ENCODE assay signal across 14 mouse cellular contexts in the genomic region with DNA sequence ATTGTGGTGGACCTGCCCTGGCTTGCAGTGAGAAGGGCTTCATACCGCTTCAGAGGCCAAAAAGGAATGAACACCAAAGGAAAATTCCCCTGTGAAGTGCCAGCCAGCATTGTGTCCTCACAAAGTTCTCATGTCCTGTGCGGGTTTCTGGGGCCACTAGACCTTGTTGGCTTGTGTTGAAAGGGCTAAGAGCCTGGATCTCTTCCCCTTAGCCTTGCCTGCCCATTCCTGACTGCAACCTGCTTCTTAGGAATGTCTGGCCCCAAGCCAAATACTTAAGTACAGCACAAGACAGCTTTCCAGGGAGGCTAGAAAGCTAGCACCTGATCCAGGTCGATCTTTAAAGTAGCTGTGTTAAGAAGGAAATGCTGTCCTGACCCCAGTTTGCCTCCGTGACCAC. TPM values are rescaled to one million over a fixed set of nuclear protein-coding genes. Genes with fewer than 3 reads are reported as not detected.
DNase-seq lines count a peak whose midpoint lies in the region; ATAC-seq lines count a peak whose summit lies in the region.
"Had no signal": no experiment of that assay in that cellular context is flagged by ENCODE, and none has a peak within 500 bp of the region (broad histone marks: within the 10 kb centered on the region; RNA-seq: fewer than 3 reads in every experiment).

No protein-coding gene starts in this region.

- H3K27ac ChIP-seq in limb, embryonic 12.5 days, result 0 out of 2 replicates have a peak overlapping the region, but pooled peaks have one; percentile 8
- no peak overlapping the region for H3K27ac ChIP-seq in limb, embryonic 10.5 days
- H3K27ac ChIP-seq in hindbrain, embryonic 16.5 days (ENCODE audit: low read depth, low read length), result no peak overlapping the region
- no peak overlapping the region for H3K27ac ChIP-seq in hindbrain, embryonic 14.5 days
- H3K27ac ChIP-seq: midbrain, embryonic 10.5 days; neural tube, embryonic 12.5 days had no signal

- H3K9ac ChIP-seq in limb, embryonic 12.5 days (replicated peaks), result no peak overlapping the region
- no peak overlapping the region for H3K9ac ChIP-seq in hindbrain, embryonic 16.5 days (ENCODE audit: low read depth, low read length)
- no peak overlapping the region for H3K9ac ChIP-seq in hindbrain, embryonic 14.5 days
- H3K9ac ChIP-seq: forebrain, postnatal 0 days; neural tube, embryonic 12.5 days had no signal

- H3K36me3 ChIP-seq in limb, embryonic 12.5 days, result peaks cover 100% of the 10 kb centered on the region
- H3K36me3 ChIP-seq in limb, embryonic 10.5 days, result peaks cover 100% of the 10 kb centered on the region
- H3K36me3 ChIP-seq in hindbrain, embryonic 16.5 days (ENCODE audit: control insufficient read depth, insufficient read depth, low read length), result peaks cover 60% of the 10 kb centered on the region
- peaks cover 100% of the 10 kb centered on the region for H3K36me3 ChIP-seq in hindbrain, embryonic 14.5 days (replicated peaks; ENCODE audit: control insufficient read depth, insufficient read depth)

- H3K4me2 ChIP-seq in limb, embryonic 12.5 days, result no peak overlapping the region
- H3K4me2 ChIP-seq in hindbrain, embryonic 16.5 days (ENCODE audit: low read length), result no peak overlapping the region
- H3K4me2 ChIP-seq in hindbrain, embryonic 14.5 days (replicated peaks), result no peak overlapping the region
- H3K4me2 ChIP-seq: liver, embryonic 11.5 days; neural tube, embryonic 12.5 days had no signal

- 73% methylated on average over 4 of the region's 4 CpGs for WGBS in limb, embryonic 12.5 days
- 88% methylated on average over 4 of the region's 4 CpGs for WGBS in limb, embryonic 10.5 days
- WGBS in hindbrain, embryonic 16.5 days, result 79% methylated on average over 4 of the region's 4 CpGs
- WGBS in hindbrain, embryonic 14.5 days, result 90% methylated on average over 4 of the region's 4 CpGs

- H3K4me1 ChIP-seq in limb, embryonic 12.5 days (replicated peaks), result 0 out of 2 replicates have a peak, but pooled peaks cover 5% of the 10 kb centered on the region
- no peaks in the 10 kb centered on the region for H3K4me1 ChIP-seq in limb, embryonic 10.5 days
- no peaks in the 10 kb centered on the region; the same call in 1 of the 2 replicates for H3K4me1 ChIP-seq in hindbrain, embryonic 16.5 days (ENCODE audit: control insufficient read depth, insufficient read depth, low read depth, low read length)
- no peaks in the 10 kb centered on the region for H3K4me1 ChIP-seq in hindbrain, embryonic 14.5 days (replicated peaks; ENCODE audit: control insufficient read depth, insufficient read depth, low read length)
- H3K4me1 ChIP-seq: midbrain, embryonic 10.5 days; neural tube, embryonic 12.5 days had no signal

- no peak overlapping the region for H3K4me3 ChIP-seq in limb, embryonic 12.5 days (replicated peaks)
- H3K4me3 ChIP-seq in limb, embryonic 10.5 days, result no peak overlapping the region
- no peak overlapping the region for H3K4me3 ChIP-seq in hindbrain, embryonic 16.5 days (ENCODE audit: low read length)
- no peak overlapping the region for H3K4me3 ChIP-seq in hindbrain, embryonic 14.5 days (replicated peaks; ENCODE audit: low read length)
- H3K4me3 ChIP-seq: midbrain, embryonic 10.5 days; neural tube, embryonic 12.5 days had no signal

- DNase-seq in frontal cortex, postnatal 36 days (ENCODE audit: low spot score in 2 of 2), result peak; percentile 21 to 25
- DNase-seq in frontal cortex, postnatal 10 days (ENCODE audit: low spot score in 2 of 2), result no peak
- DNase-seq in limb, embryonic 10.5 days (ENCODE audit: low spot score), result no peak
- peak; percentile 59 to 82 for DNase-seq in lung, adult 18-20 months
- DNase-seq in thymus, postnatal 4 days, result no peak
- no peak for DNase-seq in hindbrain, embryonic 14.5 days (ENCODE audit: low spot score)
- DNase-seq: embryo, embryonic 11 days; heart, postnatal 10 days had no signal

- no peaks in the 10 kb centered on the region for H3K9me3 ChIP-seq in limb, embryonic 12.5 days
- H3K9me3 ChIP-seq in limb, embryonic 10.5 days (replicated peaks), result no peaks in the 10 kb centered on the region
- no peaks in the 10 kb centered on the region for H3K9me3 ChIP-seq in hindbrain, embryonic 16.5 days (ENCODE audit: control insufficient read depth, low read length)
- no peaks in the 10 kb centered on the region for H3K9me3 ChIP-seq in hindbrain, embryonic 14.5 days (ENCODE audit: control insufficient read depth, low read length)
- H3K9me3 ChIP-seq: midbrain, embryonic 10.5 days; neural tube, embryonic 12.5 days had no signal

- no peak for ATAC-seq in limb, embryonic 12.5 days (ENCODE audit: insufficient number of reproducible peaks, insufficient read depth, low FRiP score, low TSS enrichment, low read depth)
- no peak for ATAC-seq in hindbrain, embryonic 16.5 days
- ATAC-seq in hindbrain, embryonic 14.5 days (ENCODE audit: low FRiP score), result no peak
- ATAC-seq: forebrain, postnatal 0 days had no signal

- H3K27me3 ChIP-seq in limb, embryonic 12.5 days, result no peaks in the 10 kb centered on the region
- no peaks in the 10 kb centered on the region for H3K27me3 ChIP-seq in limb, embryonic 10.5 days (ENCODE audit: low read depth, poor library complexity, severe bottlenecking)
- no peaks in the 10 kb centered on the region for H3K27me3 ChIP-seq in hindbrain, embryonic 16.5 days (replicated peaks; ENCODE audit: control insufficient read depth, insufficient read depth, low read length)
- no peaks in the 10 kb centered on the region for H3K27me3 ChIP-seq in hindbrain, embryonic 14.5 days (ENCODE audit: control insufficient read depth, insufficient read depth, low read length)
- H3K27me3 ChIP-seq: neural tube, embryonic 12.5 days had no signal

RNA-seq across cellular contexts. Expression of gene Patz1, which starts 14.1 kb away (rescaled TPM):
- polyA plus RNA-seq in limb, embryonic 12.5 days (2016; fragmentation: Nextera tagmentation; extraction: Ambion mirVana), result 72.2 and 75.0 TPM in 2 replicates
- polyA plus RNA-seq in limb, embryonic 10.5 days (2016; fragmentation: Nextera tagmentation; extraction: Ambion mirVana), result 80.2 and 81.7 TPM in 2 replicates
- 35.2 and 40.7 TPM in 2 replicates for polyA plus RNA-seq in hindbrain, embryonic 16.5 days (2015; fragmentation: Nextera tagmentation; extraction: Ambion mirVana)
- 47.6 and 50.4 TPM in 2 replicates for polyA plus RNA-seq in hindbrain, embryonic 14.5 days (2014; fragmentation: Nextera tagmentation; extraction: Ambion mirVana)

RNA-seq across cellular contexts. Expression of gene Pik3ip1, which starts 27.4 kb away (rescaled TPM):
- polyA plus RNA-seq in limb, embryonic 12.5 days (2016; fragmentation: Nextera tagmentation; extraction: Ambion mirVana), result 15.1 and 18.8 TPM in 2 replicates
- polyA plus RNA-seq in limb, embryonic 10.5 days (2016; fragmentation: Nextera tagmentation; extraction: Ambion mirVana), result 5.9 and 8.5 TPM in 2 replicates
- 30.8 and 36.1 TPM in 2 replicates for polyA plus RNA-seq in hindbrain, embryonic 16.5 days (2015; fragmentation: Nextera tagmentation; extraction: Ambion mirVana)
- polyA plus RNA-seq in hindbrain, embryonic 14.5 days (2014; fragmentation: Nextera tagmentation; extraction: Ambion mirVana), result 20.9 and 21.3 TPM in 2 replicates

RNA-seq across cellular contexts. Expression of gene Drg1, which starts 36.6 kb away (rescaled TPM):
- polyA plus RNA-seq in limb, embryonic 12.5 days (2016; fragmentation: Nextera tagmentation; extraction: Ambion mirVana), result 216 and 228 TPM in 2 replicates
- polyA plus RNA-seq in limb, embryonic 10.5 days (2016; fragmentation: Nextera tagmentation; extraction: Ambion mirVana), result 276 and 280 TPM in 2 replicates
- polyA plus RNA-seq in hindbrain, embryonic 16.5 days (2015; fragmentation: Nextera tagmentation; extraction: Ambion mirVana), result 207 and 210 TPM in 2 replicates
- 206 and 216 TPM in 2 replicates for polyA plus RNA-seq in hindbrain, embryonic 14.5 days (2014; fragmentation: Nextera tagmentation; extraction: Ambion mirVana)

Comparison
In these comparisons a context has a peak if more than half of its experiments do, and no peak if none do; other contexts are left out.
1. DNase-seq: peak in frontal cortex, postnatal 36 days (2 of 2) and lung, adult 18-20 months (2 of 2); none in frontal cortex, postnatal 10 days (0 of 2), limb, embryonic 10.5 days (single experiment), thymus, postnatal 4 days (single experiment) and hindbrain, embryonic 14.5 days (single experiment).